Mouse (Mus musculus): Measurements from ENCODE around the gene Rai14. TPM values are rescaled to one million over a fixed set of nuclear protein-coding genes. Genes with fewer than 3 reads are reported as not detected.

The Rai14 gene
- polyA plus RNA-seq, 1 experiment from 2014 or later, result 17.4 TPM

GRCm38 (mm10) chr15:10738354-10739142, 24.1 kb upstream of the Rai14 start:
- Histone ChIP-seq H3K4me2 (replicated peaks) (no peak overlapping the region), H3K27me3 (replicated peaks) (no peaks in the 10 kb centered on the region), H3K36me3 (no peaks in the 10 kb centered on the region), H3K9me3 (no peaks in the 10 kb centered on the region), H3K4me3 (replicated peaks) (no peak overlapping the region), H3K27ac (0 out of 2 replicates have a peak overlapping the region, but pooled peaks have one; percentile 27), H3K9ac (no peak overlapping the region), H3K4me1 (replicated peaks) (no peaks in the 10 kb centered on the region)
- 65% methylated on average over 6 of the region's 6 CpGs for WGBS
- no peak for ATAC-seq

- Histone ChIP-seq H3K4me2 (replicated peaks) (no peak overlapping the region), H3K4me1 (replicated peaks) (no peaks in the 10 kb centered on the region), H3K36me3 (no peaks in the 10 kb centered on the region), H3K4me3 (replicated peaks) (no peak overlapping the region), H3K9me3 (no peaks in the 10 kb centered on the region), H3K27ac (no peak overlapping the region), H3K9ac (no peak overlapping the region), H3K27me3 (replicated peaks) (no peaks in the 10 kb centered on the region)
- WGBS, result 58% methylated on average over 4 of the region's 4 CpGs
- ATAC-seq, result no peak
Measured at GRCm38 (mm10) chr15:10735948-10736347, 21.5 kb upstream of the Rai14 start.

- Histone ChIP-seq H3K9me3 (no peaks in the 10 kb centered on the region), H3K4me1 (replicated peaks) (no peaks in the 10 kb centered on the region), H3K27ac (no peak overlapping the region), H3K4me3 (replicated peaks) (no peak overlapping the region), H3K4me2 (replicated peaks) (no peak overlapping the region), H3K27me3 (replicated peaks) (no peaks in the 10 kb centered on the region), H3K9ac (no peak overlapping the region), H3K36me3 (no peaks in the 10 kb centered on the region)
- no peak for ATAC-seq
- WGBS, result 80% methylated on average over 8 of the region's 8 CpGs
Measured at GRCm38 (mm10) chr15:10735216-10735615, 20.8 kb upstream of the Rai14 start.

- Histone ChIP-seq H3K9ac (no peak overlapping the region), H3K36me3 (no peaks in the 10 kb centered on the region), H3K27ac (no peak overlapping the region), H3K4me1 (replicated peaks) (no peaks in the 10 kb centered on the region), H3K4me2 (replicated peaks) (no peak overlapping the region), H3K9me3 (no peaks in the 10 kb centered on the region), H3K27me3 (replicated peaks) (no peaks in the 10 kb centered on the region), H3K4me3 (replicated peaks) (no peak overlapping the region)
- 78% methylated on average over 3 of the region's 3 CpGs for WGBS
- ATAC-seq, result no peak
Measured at GRCm38 (mm10) chr15:10731398-10731797, 17.0 kb upstream of the Rai14 start.

GRCm38 (mm10) chr15:10726272-10726671, 11.8 kb upstream of the Rai14 start:
- 56% methylated on average over 3 of the region's 3 CpGs for WGBS
- no peak for ATAC-seq
- H3K4me2 ChIP-seq (replicated peaks), result no peak overlapping the region
- no peak overlapping the region for H3K9ac ChIP-seq
- H3K9me3 ChIP-seq, result no peaks in the 10 kb centered on the region
- H3K4me3 ChIP-seq (replicated peaks), result no peak overlapping the region
- H3K27me3 ChIP-seq (replicated peaks), result no peaks in the 10 kb centered on the region
- H3K36me3 ChIP-seq, result no peaks in the 10 kb centered on the region
- H3K4me1 ChIP-seq (replicated peaks), result no peaks in the 10 kb centered on the region
- H3K27ac ChIP-seq, result no peak overlapping the region

- H3K4me3 ChIP-seq (replicated peaks), result no peak overlapping the region
- ATAC-seq, result no peak
- H3K36me3 ChIP-seq, result no peaks in the 10 kb centered on the region
- no peaks in the 10 kb centered on the region for H3K4me1 ChIP-seq (replicated peaks)
- H3K9ac ChIP-seq, result no peak overlapping the region
- H3K27ac ChIP-seq, result no peak overlapping the region
- no peaks in the 10 kb centered on the region for H3K9me3 ChIP-seq
- WGBS, result 86% methylated on average over 3 of the region's 3 CpGs
- H3K27me3 ChIP-seq (replicated peaks), result no peaks in the 10 kb centered on the region
- no peak overlapping the region for H3K4me2 ChIP-seq (replicated peaks)
Measured at GRCm38 (mm10) chr15:10724857-10725256, 10.4 kb upstream of the Rai14 start.

GRCm38 (mm10) chr15:10723507-10723906, 9.1 kb upstream of the Rai14 start:
- H3K4me2 ChIP-seq (replicated peaks), result no peak overlapping the region
- no peak overlapping the region for H3K9ac ChIP-seq
- H3K36me3 ChIP-seq, result no peaks in the 10 kb centered on the region
- no peak overlapping the region for H3K4me3 ChIP-seq (replicated peaks)
- H3K27me3 ChIP-seq (replicated peaks), result no peaks in the 10 kb centered on the region
- 43% methylated on average over 1 of the region's 1 CpGs for WGBS
- no peaks in the 10 kb centered on the region for H3K4me1 ChIP-seq (replicated peaks)
- ATAC-seq, result peak; percentile 56
- no peak overlapping the region for H3K27ac ChIP-seq
- no peaks in the 10 kb centered on the region for H3K9me3 ChIP-seq

GRCm38 (mm10) chr15:10722629-10723339, 8.4 kb upstream of the Rai14 start:
- no peak for ATAC-seq
- no peak overlapping the region for H3K4me2 ChIP-seq (replicated peaks)
- WGBS, result 41% methylated on average over 12 of the region's 12 CpGs
- H3K36me3 ChIP-seq, result no peaks in the 10 kb centered on the region
- no peaks in the 10 kb centered on the region for H3K4me1 ChIP-seq (replicated peaks)
- no peak overlapping the region for H3K9ac ChIP-seq
- no peak overlapping the region for H3K27ac ChIP-seq
- no peak overlapping the region for H3K4me3 ChIP-seq (replicated peaks)
- no peaks in the 10 kb centered on the region for H3K27me3 ChIP-seq (replicated peaks)
- no peaks in the 10 kb centered on the region for H3K9me3 ChIP-seq

- WGBS, result 84% methylated on average over 11 of the region's 11 CpGs
- Histone ChIP-seq H3K4me1 (replicated peaks) (no peaks in the 10 kb centered on the region), H3K4me3 (replicated peaks) (no peak overlapping the region), H3K27me3 (replicated peaks) (no peaks in the 10 kb centered on the region), H3K9me3 (no peaks in the 10 kb centered on the region), H3K36me3 (no peaks in the 10 kb centered on the region), H3K27ac (no peak overlapping the region), H3K4me2 (replicated peaks) (no peak overlapping the region), H3K9ac (no peak overlapping the region)
- ATAC-seq, result no peak
Measured at GRCm38 (mm10) chr15:10721259-10721781, 6.9 kb upstream of the Rai14 start.

GRCm38 (mm10) chr15:10720671-10721070, 6.2 kb upstream of the Rai14 start:
- 55% methylated on average over 8 of the region's 8 CpGs for WGBS
- H3K27ac ChIP-seq, result no peak overlapping the region
- H3K9me3 ChIP-seq, result no peaks in the 10 kb centered on the region
- no peaks in the 10 kb centered on the region for H3K27me3 ChIP-seq (replicated peaks)
- no peak for ATAC-seq
- H3K36me3 ChIP-seq, result no peaks in the 10 kb centered on the region
- no peaks in the 10 kb centered on the region for H3K4me1 ChIP-seq (replicated peaks)
- no peak overlapping the region for H3K4me2 ChIP-seq (replicated peaks)
- H3K9ac ChIP-seq, result no peak overlapping the region
- no peak overlapping the region for H3K4me3 ChIP-seq (replicated peaks)

- no peak for ATAC-seq
- WGBS, result 77% methylated on average over 11 of the region's 11 CpGs
- Histone ChIP-seq H3K36me3 (no peaks in the 10 kb centered on the region), H3K4me1 (replicated peaks) (no peaks in the 10 kb centered on the region), H3K9me3 (no peaks in the 10 kb centered on the region), H3K27ac (no peak overlapping the region), H3K4me2 (replicated peaks) (no peak overlapping the region), H3K9ac (no peak overlapping the region), H3K4me3 (replicated peaks) (no peak overlapping the region), H3K27me3 (replicated peaks) (no peaks in the 10 kb centered on the region)
Measured at GRCm38 (mm10) chr15:10720188-10720587, 5.8 kb upstream of the Rai14 start.

- Histone ChIP-seq H3K4me3 (replicated peaks) (no peak overlapping the region), H3K27me3 (replicated peaks) (no peaks in the 10 kb centered on the region), H3K4me1 (replicated peaks) (no peaks in the 10 kb centered on the region), H3K36me3 (no peaks in the 10 kb centered on the region), H3K9ac (no peak overlapping the region), H3K4me2 (replicated peaks) (no peak overlapping the region), H3K27ac (no peak overlapping the region), H3K9me3 (no peaks in the 10 kb centered on the region)
- ATAC-seq, result no peak
- 82% methylated on average over 3 of the region's 3 CpGs for WGBS
Measured at GRCm38 (mm10) chr15:10719511-10719910, 5.1 kb upstream of the Rai14 start.

All from intestine, embryonic 15.5 days (tissue).